Mouse (Mus musculus) right cerebral cortex, postnatal 14 days (tissue): ENCODE results near the gene Olfr1234.

Experiments used
- DNase-seq: peaks from one replicate; pipeline ENCODE4 v3.0.0; 2022

Gene Olfr1234

DNA sequence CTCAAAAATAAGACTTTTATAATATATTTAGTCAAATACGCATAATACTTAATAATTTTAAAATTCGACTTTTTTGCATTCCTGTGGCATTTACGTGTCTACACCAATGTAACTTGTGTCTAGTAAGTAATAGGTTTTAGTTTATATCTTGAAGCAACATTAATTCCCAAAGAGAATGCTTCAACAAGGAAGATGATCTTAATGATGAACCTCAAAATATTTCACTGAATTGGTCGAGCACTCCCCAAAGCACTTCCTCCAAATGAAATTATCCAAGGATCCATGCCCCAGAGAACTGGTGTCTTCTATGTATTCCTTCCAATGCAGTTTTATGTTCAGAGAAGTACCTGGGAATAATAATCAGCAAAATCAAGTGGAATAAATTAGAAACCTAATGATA lies at the start of gene Olfr1234:
Gene Olfr1234 (minus strand): TSS at position 101 of the 400 bp plus-strand sequence.
- DNase-seq = no peak

DNA sequence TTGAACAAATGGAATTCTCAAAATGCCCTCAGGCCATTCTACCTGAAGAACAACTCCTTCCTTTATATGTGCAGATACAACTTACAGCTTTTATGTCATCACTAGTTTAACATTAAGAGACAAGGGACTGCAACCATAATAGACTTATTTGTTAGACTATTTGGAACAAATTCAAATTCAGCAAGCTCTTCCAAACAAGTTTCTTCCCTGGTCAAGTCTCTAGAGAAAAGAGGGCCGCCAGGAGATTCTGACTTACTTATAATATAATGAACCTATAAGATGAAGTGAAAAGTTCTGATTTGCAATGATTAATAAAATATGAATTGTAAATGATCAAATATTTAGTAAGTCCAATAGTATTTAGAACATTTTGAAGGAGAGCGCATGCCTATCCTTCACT lies 44.9 kb upstream of the Olfr1234 start, which contains the start of gene Olfr1238:
Gene Olfr1238 (minus strand): TSS at position 101 of the 400 bp plus-strand sequence.
- DNase-seq = no peak

DNA sequence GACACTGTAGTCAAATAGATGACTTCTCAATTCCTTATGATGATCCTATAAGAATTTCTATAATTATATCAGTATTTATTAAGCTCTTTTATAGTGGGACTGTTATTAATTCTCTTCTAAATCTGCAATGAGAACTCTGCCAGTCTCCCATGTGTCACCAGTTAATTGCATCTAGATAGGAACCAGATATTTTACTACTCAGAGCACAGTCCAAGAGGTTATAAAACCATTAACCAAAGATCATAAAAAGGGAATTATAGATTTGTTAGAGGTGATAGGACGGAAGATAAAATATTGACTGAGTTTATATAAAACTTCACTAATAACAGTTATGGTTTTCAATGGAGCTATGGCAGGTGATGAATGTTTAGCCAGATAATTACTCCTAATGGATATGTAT lies 36.2 kb upstream of the Olfr1234 start:
- no peak for DNase-seq

GRCm38 (mm10) chr2:89342298-89342697 lies 22.4 kb downstream of the Olfr1234 start, which contains the start of gene Olfr1233:
Olfr1233 (minus strand) TSS chr2:89342398.
- no peak for DNase-seq

GRCm38 (mm10) chr2:89329575-89329974 lies 35.1 kb downstream of the Olfr1234 start, which contains the start of gene Olfr1232:
Olfr1232 (minus strand) TSS chr2:89329675.
- DNase-seq = no peak
